In the genomic region with DNA sequence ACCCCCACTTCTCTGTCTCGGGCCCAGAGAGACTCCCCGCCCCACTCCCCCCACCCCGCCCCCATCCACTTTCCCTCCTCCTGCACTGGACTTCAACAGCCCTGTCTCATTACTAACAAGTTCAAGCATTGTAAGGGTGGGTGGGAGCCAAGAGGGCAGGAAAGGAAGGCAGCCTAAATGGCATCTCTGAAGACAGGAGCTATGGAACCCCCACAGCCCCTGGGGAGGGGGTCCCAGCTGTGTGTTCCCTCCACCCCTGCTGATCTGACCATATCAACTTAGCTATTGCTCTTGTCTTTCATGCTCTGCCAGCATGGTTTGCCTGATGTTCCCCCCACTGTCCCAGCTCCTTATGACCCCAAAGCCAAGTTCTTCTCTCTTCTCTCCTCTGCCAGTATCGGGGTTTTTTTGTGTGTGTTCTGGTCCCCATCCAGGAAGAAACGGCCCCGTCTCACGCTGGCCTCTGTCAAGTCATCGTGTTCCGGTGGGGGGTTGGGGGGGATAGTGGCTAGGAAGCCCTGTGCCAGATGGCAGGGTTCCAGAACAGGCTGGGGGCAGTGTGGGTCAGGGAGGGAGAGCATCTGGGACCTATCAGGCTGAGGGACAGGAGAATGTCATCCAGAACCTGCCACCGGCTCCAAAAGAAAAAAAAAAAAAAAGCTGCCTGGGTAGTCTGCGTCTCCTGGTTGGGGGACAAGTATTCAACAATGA, we compare ENCODE assay signal across 9 mouse cellular contexts. TPM values are rescaled to one million over a fixed set of nuclear protein-coding genes. Genes with fewer than 3 reads are reported as not detected.
DNase-seq lines count a peak whose midpoint lies in the region; ATAC-seq lines count a peak whose summit lies in the region.
"Had no signal": no experiment of that assay in that cellular context is flagged by ENCODE, and none has a peak within 500 bp of the region (broad histone marks: within the 10 kb centered on the region; RNA-seq: fewer than 3 reads in every experiment).

No protein-coding gene starts in this region.

- DNase-seq in kidney, postnatal 10 days: peak; percentile 81
- no peak for DNase-seq in spleen, postnatal 14 days (ENCODE audit: low spot score in 2 of 2)
- no peak for DNase-seq in urinary bladder, postnatal 25 days (ENCODE audit: low spot score)

- H3K9ac ChIP-seq in embryonic facial prominence, embryonic 12.5 days: 0 out of 2 replicates have a peak overlapping the region, but pooled peaks have one; percentile 15
- no peak overlapping the region for H3K9ac ChIP-seq in forebrain, embryonic 13.5 days

- ATAC-seq in megakaryocyte, adult 5-6 weeks (ENCODE audit: poor library complexity, severe bottlenecking): no peak
- ATAC-seq in embryonic facial prominence, embryonic 12.5 days (ENCODE audit: insufficient number of reproducible peaks, insufficient read depth, low FRiP score, low TSS enrichment): no peak
- 0 out of 2 replicates have a peak, but pooled peaks have one; percentile 20 for ATAC-seq in megakaryocyte progenitor cell, adult 5-6 weeks (replicated peaks; ENCODE audit: poor library complexity)
- ATAC-seq in forebrain, embryonic 13.5 days: no peak

- peak overlapping the region; percentile 51 for H3K4me3 ChIP-seq in megakaryocyte, embryonic 14.5 days (replicated peaks)
- H3K4me3 ChIP-seq in embryonic facial prominence, embryonic 12.5 days: no peak overlapping the region
- H3K4me3 ChIP-seq in forebrain, embryonic 13.5 days: no peak overlapping the region
- H3K4me3 ChIP-seq: erythroblast, embryonic 14.5 days had no signal

- peak overlapping the region; percentile 83 for H3K27ac ChIP-seq in embryonic facial prominence, embryonic 12.5 days
- no peak overlapping the region for H3K27ac ChIP-seq in forebrain, embryonic 13.5 days

- H3K27me3 ChIP-seq in megakaryocyte, embryonic 14.5 days (replicated peaks): peaks cover 3% of the 10 kb centered on the region
- no peaks in the 10 kb centered on the region for H3K27me3 ChIP-seq in embryonic facial prominence, embryonic 12.5 days
- no peaks in the 10 kb centered on the region for H3K27me3 ChIP-seq in forebrain, embryonic 13.5 days

- WGBS in embryonic facial prominence, embryonic 12.5 days: 9% methylated on average over 10 of the region's 11 CpGs
- WGBS in forebrain, embryonic 13.5 days: 55% methylated on average over 11 of the region's 11 CpGs

- peaks cover 28% of the 10 kb centered on the region for H3K9me3 ChIP-seq in megakaryocyte, embryonic 14.5 days
- peaks cover 1% of the 10 kb centered on the region; the same call in 1 of the 2 replicates for H3K9me3 ChIP-seq in embryonic facial prominence, embryonic 12.5 days
- H3K9me3 ChIP-seq in forebrain, embryonic 13.5 days (replicated peaks): peaks cover 7% of the 10 kb centered on the region

- peaks cover 19% of the 10 kb centered on the region for H3K4me1 ChIP-seq in megakaryocyte, embryonic 14.5 days
- peaks cover 26% of the 10 kb centered on the region for H3K4me1 ChIP-seq in embryonic facial prominence, embryonic 12.5 days
- peaks cover 10% of the 10 kb centered on the region; the same call in 1 of the 2 replicates for H3K4me1 ChIP-seq in forebrain, embryonic 13.5 days

- no peaks in the 10 kb centered on the region for H3K36me3 ChIP-seq in megakaryocyte, embryonic 14.5 days (replicated peaks; ENCODE audit: low read length)
- H3K36me3 ChIP-seq in embryonic facial prominence, embryonic 12.5 days: no peaks in the 10 kb centered on the region
- no peaks in the 10 kb centered on the region for H3K36me3 ChIP-seq in forebrain, embryonic 13.5 days (ENCODE audit: poor library complexity, severe bottlenecking)

- H3K4me2 ChIP-seq in embryonic facial prominence, embryonic 12.5 days (replicated peaks): peak overlapping the region; percentile 31
- no peak overlapping the region for H3K4me2 ChIP-seq in forebrain, embryonic 13.5 days

RNA-seq across cellular contexts. Expression of a gene that starts 58.1 kb away (rescaled TPM):
- not detected in 2 replicates for polyA plus RNA-seq in megakaryocyte, embryonic 14.5 days (2012; ENCODE audit: insufficient read depth, low replicate concordance)
- not detected in 2 replicates for total RNA-seq in megakaryocyte, adult 5-6 weeks (2015)
- total RNA-seq in megakaryocyte, adult 5-6 weeks (2017): not detected in 2 replicates
- 6.9 and 8.4 TPM in 2 replicates for polyA plus RNA-seq in embryonic facial prominence, embryonic 12.5 days (2016; fragmentation: Nextera tagmentation; extraction: Ambion mirVana)
- not detected in 2 replicates for total RNA-seq in megakaryocyte progenitor cell, adult 5-6 weeks (2015)
- total RNA-seq in megakaryocyte progenitor cell, adult 5-6 weeks (2017): not detected in 2 replicates
- 0.42 and 0.62 TPM in 2 replicates for polyA plus RNA-seq in forebrain, embryonic 13.5 days (2015; fragmentation: Nextera tagmentation; extraction: Ambion mirVana)
